Mouse (Mus musculus): ENCODE results near the gene Tfip11.

DNA sequence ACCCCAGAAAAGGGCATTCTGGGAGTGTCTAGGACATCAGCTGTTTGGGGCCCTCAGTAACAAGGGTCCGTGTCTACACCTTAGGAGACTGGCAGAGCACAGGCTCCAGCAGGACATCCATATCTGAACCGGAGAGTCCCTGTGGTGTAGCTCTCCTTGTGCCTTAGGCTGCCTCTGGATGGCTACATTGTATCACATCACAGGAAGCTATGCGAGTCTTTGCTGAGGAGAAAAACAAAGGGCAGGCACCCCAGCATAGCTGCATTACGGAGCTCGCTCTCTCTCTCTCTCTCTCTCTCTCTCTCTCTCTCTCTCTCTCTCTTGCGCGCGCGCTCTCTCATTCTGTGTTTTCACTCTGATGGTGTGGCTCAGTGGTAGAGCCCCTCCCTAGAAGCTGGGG, 55.9 kb downstream of the Tfip11 start:
- no peak for TF ChIP-seq CTCF (IDR thresholded peaks at IDR 0.05; ENCODE audit: control insufficient read depth, insufficient read depth, insufficient read length)
- no peak for TF ChIP-seq MYOG (IDR thresholded peaks at IDR 0.05; ENCODE audit: control insufficient read depth, extremely low read depth, insufficient read length)
